Mouse (Mus musculus) kidney, postnatal 0 days (tissue): ENCODE measurements around the gene Cct8. TPM values are rescaled to one million over a fixed set of nuclear protein-coding genes. Genes with fewer than 3 reads are reported as not detected.

Experiments used
- ATAC-seq: fragments of 200-750 bp; cut with Nextera tagmentation; replicated peaks from 2 replicates; pipeline ENCODE4 v1.8.0; 2017; ENCODE audit warnings: low read depth, moderate number of reproducible peaks, moderate TSS enrichment, moderate library complexity; ENCODE audit not compliant: low FRiP score
- DNase-seq: peaks from one replicate; pipeline ENCODE4 v3.0.0-alpha.2; 2016; ENCODE audit warnings: low spot score
- H3K27ac ChIP-seq: fragments of 300-500 bp; sonication (generic); 2 replicates; pipeline ENCODE4 v1.5.1; 2014; ENCODE audit warnings: mild to moderate bottlenecking
- H3K27me3 ChIP-seq: fragments of 300-500 bp; sonication (generic); 2 replicates; pipeline ENCODE4 v1.6.1; 2014; ENCODE audit warnings: low read length, mixed read lengths; ENCODE audit not compliant: insufficient read depth
- H3K36me3 ChIP-seq: fragments of 300-500 bp; sonication (generic); 2 replicates; pipeline ENCODE4 v1.6.1; 2014; ENCODE audit warnings: low read length, mixed read lengths; ENCODE audit not compliant: insufficient read depth
- H3K4me1 ChIP-seq: fragments of 300-500 bp; sonication (generic); replicated peaks from 2 replicates; pipeline ENCODE4 v1.6.1; 2014; ENCODE audit warnings: antibody characterized with exemption, low read length, mixed read lengths; ENCODE audit not compliant: insufficient read depth
- H3K4me2 ChIP-seq: fragments of 300-500 bp; sonication (generic); 2 replicates; pipeline ENCODE4 v1.6.1; 2014; ENCODE audit warnings: mild to moderate bottlenecking, low read length, moderate library complexity, mixed read lengths
- H3K4me3 ChIP-seq: fragments of 300-500 bp; sonication (generic); replicated peaks from 2 replicates; pipeline ENCODE4 v1.5.1; 2014; ENCODE audit warnings: low read depth, low read length
- H3K9ac ChIP-seq: fragments of 300-500 bp; sonication (generic); 2 replicates; pipeline ENCODE4 v1.6.1; 2014; ENCODE audit warnings: low read depth, low read length
- H3K9me3 ChIP-seq: fragments of 300-500 bp; sonication (generic); replicated peaks from 2 replicates; pipeline ENCODE4 v1.6.1; 2016; ENCODE audit warnings: low read length, inconsistent platforms, mixed read lengths
- CTCF ChIP-seq: IDR thresholded peaks from 2 replicates; pipeline ENCODE4 v1.5.1; 2016; ENCODE audit warnings: antibody characterized with exemption, low read depth, mild to moderate bottlenecking, moderate library complexity
- WGBS: fragments of 180-500 bp; shearing (Covaris S2); extraction: QIAGEN DNeasy Blood & Tissue Kit; methylation state at CpG from one replicate; pipeline ENCODE4 v1.1.7; 2014; 5-methylcytosine and 5-hydroxymethylcytosine counted together
- polyA plus RNA-seq: library from polyadenylated mRNA; unstranded; fragments of >200 nt; fragmentation: Nextera tagmentation; extraction: Ambion mirVana; gene quantifications from 2 replicates; pipeline ENCODE4 v1.2.1, GENCODE M21; 2015

Cct8 gene
- polyA plus RNA-seq, 1 experiment from 2014 or later = 315 TPM

DNA sequence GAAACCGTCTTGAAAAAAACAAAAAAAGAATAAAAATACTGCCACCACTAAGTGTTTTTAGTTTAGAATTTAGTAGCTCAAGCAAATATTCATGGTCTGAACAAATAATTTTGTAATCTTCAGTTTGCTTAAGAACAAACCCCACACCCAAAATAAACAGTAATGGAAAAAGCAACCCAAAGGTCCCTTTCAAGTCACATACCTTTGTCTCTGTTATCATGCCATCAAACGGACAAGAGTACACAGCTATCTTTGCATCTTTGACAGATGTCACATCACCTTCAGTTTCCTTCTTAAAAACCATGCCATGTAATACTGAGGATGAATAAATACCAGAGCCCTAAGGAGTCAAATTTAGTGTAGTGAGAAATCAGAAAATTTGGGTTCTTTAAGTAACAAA lies 7.1 kb downstream of the Cct8 start:
- no peak overlapping the region for H3K27ac ChIP-seq
- no peaks in the 10 kb centered on the region for H3K9me3 ChIP-seq
- H3K4me1 ChIP-seq = no peaks in the 10 kb centered on the region
- H3K36me3 ChIP-seq = peaks cover 75% of the 10 kb centered on the region
- H3K27me3 ChIP-seq = no peaks in the 10 kb centered on the region
- no peak overlapping the region for H3K4me2 ChIP-seq
- no peak for TF ChIP-seq CTCF
- WGBS = 73% methylated on average over 2 of the region's 2 CpGs
- H3K4me3 ChIP-seq = no peak overlapping the region
- no peak overlapping the region for H3K9ac ChIP-seq
- DNase-seq (no peak), ATAC-seq (no peak)

DNA sequence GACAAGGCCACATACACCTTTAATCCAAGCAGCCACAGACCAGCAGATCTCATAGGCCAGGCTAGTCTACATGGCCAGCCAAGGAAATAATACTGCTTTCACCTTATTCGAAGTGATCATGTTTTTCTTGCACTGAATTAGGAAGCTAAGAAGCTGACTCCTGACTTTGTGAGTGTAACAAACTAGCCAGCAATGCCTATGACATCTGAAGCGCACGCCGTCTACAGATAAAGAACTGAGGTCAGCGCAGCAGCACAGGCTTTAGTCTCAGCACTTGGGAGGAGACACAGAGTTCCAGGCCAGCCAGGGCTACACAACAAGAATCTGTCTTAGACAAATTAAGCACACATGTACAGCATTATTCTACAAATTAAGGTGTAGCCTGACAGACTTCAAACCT lies 8.9 kb downstream of the Cct8 start:
- 97% methylated on average over 5 of the region's 5 CpGs for WGBS
- no peak for ATAC-seq
- no peak for TF ChIP-seq CTCF

DNA sequence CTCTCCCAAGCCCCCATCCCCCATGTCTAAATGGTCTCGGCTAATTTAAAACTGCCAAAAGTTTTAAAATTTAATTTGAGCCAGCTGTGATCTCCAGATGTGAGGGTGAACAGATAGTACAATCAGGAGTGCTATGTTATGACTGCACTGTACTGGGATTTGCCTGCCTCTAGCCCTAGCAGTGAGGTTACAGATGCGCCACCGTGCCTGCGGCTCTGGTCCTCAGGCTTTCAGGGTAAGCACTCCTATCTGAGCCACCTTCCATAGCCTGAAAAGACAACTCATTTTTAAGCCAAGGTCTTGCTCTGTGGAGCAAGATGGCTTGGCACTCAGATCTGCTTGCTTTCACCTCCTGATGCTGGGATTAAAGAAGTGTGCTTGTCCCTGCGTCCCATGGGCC lies 11.3 kb downstream of the Cct8 start:
- Histone ChIP-seq H3K4me3 (no peak overlapping the region), H3K9ac (no peak overlapping the region), H3K4me2 (no peak overlapping the region), H3K9me3 (no peaks in the 10 kb centered on the region), H3K27me3 (no peaks in the 10 kb centered on the region), H3K4me1 (no peaks in the 10 kb centered on the region), H3K36me3 (peaks cover 53% of the 10 kb centered on the region), H3K27ac (no peak overlapping the region)
- 81% methylated on average over 5 of the region's 5 CpGs for WGBS
- DNase-seq (no peak), ATAC-seq (no peak)
- TF ChIP-seq CTCF = no peak

More for the DNA sequence above, 8.9 kb downstream of the Cct8 start:
- no peaks in the 10 kb centered on the region for H3K27me3 ChIP-seq
- no peak overlapping the region for H3K27ac ChIP-seq
- no peaks in the 10 kb centered on the region for H3K4me1 ChIP-seq
- no peak overlapping the region for H3K4me3 ChIP-seq
- no peak for DNase-seq
- H3K9ac ChIP-seq = no peak overlapping the region
- H3K36me3 ChIP-seq = peaks cover 69% of the 10 kb centered on the region
- no peak overlapping the region for H3K4me2 ChIP-seq
- H3K9me3 ChIP-seq = no peaks in the 10 kb centered on the region

DNA sequence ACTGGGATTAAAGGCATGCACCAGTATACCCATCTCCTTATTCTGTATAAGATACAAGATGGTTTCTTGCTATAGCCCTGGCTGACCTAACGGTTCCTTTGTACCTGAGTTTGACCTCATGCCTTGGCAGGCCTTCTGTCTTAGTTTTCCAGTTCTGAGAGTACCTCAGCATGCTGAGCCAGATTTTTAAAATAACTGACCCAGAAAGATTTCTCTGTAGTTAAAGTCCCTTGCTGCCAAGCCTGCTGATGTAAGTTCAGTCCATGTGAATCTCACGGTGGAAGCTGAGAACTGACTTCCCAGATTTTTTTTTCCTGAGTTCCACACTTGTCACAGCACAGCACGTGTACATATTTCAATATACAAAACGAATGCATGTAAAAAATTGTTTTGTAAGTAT lies 25.1 kb downstream of the Cct8 start:
- DNase-seq = no peak

DNA sequence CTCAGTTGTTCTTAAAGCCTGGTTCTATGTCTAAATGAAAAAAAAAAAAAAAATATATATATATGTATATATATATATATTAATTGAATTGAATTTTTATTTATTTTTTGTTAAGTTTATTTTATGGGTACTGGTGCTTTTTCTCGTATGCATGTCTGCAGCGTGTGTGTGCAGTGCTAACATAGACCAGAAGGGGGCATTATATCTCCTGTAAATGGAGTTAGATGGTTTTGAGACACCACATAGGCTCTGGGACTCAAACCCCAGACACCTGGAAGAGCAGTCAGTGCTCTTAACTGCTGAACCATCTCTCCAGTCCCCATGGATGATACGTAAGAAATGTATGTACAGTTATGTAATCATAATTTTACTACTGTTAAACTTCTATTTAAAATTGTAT lies 36.9 kb downstream of the Cct8 start:
- Histone ChIP-seq H3K4me1 (peaks cover 8% of the 10 kb centered on the region; the same call in 1 of the 2 replicates), H3K4me3 (no peak overlapping the region), H3K9ac (no peak overlapping the region), H3K9me3 (no peaks in the 10 kb centered on the region), H3K36me3 (peaks cover 11% of the 10 kb centered on the region), H3K27ac (no peak overlapping the region), H3K4me2 (no peak overlapping the region), H3K27me3 (no peaks in the 10 kb centered on the region)
- no peak for TF ChIP-seq CTCF
- ATAC-seq (no peak), DNase-seq (no peak)
- 94% methylated on average over 3 of the region's 3 CpGs for WGBS

More for the DNA sequence above, 25.1 kb downstream of the Cct8 start:
- H3K4me2 ChIP-seq = no peak overlapping the region
- ATAC-seq = no peak
- no peak overlapping the region for H3K9ac ChIP-seq
- H3K27me3 ChIP-seq = no peaks in the 10 kb centered on the region
- no peak for TF ChIP-seq CTCF
- no peaks in the 10 kb centered on the region for H3K9me3 ChIP-seq
- no peak overlapping the region for H3K27ac ChIP-seq
- H3K4me1 ChIP-seq = no peaks in the 10 kb centered on the region
- WGBS = 94% methylated on average over 4 of the region's 4 CpGs
- H3K4me3 ChIP-seq = no peak overlapping the region
- peaks cover 63% of the 10 kb centered on the region for H3K36me3 ChIP-seq

DNA sequence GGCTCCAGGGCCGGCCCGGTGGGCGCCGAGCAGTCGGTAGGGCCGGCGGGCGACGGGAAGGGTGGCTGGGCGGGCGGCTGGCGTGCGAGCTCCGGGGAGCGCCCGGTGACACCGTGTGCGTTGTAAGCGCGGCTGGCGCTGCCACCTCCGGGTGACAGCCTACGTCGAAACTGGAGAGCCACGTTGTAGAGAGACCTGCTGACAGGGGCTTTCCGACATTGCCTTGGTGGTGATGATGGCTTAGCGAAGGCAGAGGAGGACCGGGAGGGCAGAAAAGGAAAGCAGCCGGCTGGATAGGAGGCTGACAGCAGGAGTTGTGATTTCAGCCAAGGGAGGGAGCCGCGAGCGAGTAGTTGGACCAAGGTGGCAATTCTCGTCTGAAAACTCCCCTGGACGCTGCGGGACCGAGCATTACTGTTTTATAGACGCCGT lies 40.5 kb downstream of the Cct8 start:
- Histone ChIP-seq H3K36me3 (no peaks in the 10 kb centered on the region), H3K4me1 (peaks cover 8% of the 10 kb centered on the region; the same call in 1 of the 2 replicates), H3K9me3 (no peaks in the 10 kb centered on the region), H3K27ac (peak overlapping the region; percentile 90), H3K4me3 (peak overlapping the region; percentile 92), H3K4me2 (peak overlapping the region; percentile 74), H3K27me3 (no peaks in the 10 kb centered on the region), H3K9ac (peak overlapping the region; percentile 90)
- no peak for TF ChIP-seq CTCF
- WGBS = 0% methylated on average over 38 of the region's 38 CpGs
- DNase-seq = peak; percentile 44
- no peak; the same call in 1 of the 2 replicates for ATAC-seq

DNA sequence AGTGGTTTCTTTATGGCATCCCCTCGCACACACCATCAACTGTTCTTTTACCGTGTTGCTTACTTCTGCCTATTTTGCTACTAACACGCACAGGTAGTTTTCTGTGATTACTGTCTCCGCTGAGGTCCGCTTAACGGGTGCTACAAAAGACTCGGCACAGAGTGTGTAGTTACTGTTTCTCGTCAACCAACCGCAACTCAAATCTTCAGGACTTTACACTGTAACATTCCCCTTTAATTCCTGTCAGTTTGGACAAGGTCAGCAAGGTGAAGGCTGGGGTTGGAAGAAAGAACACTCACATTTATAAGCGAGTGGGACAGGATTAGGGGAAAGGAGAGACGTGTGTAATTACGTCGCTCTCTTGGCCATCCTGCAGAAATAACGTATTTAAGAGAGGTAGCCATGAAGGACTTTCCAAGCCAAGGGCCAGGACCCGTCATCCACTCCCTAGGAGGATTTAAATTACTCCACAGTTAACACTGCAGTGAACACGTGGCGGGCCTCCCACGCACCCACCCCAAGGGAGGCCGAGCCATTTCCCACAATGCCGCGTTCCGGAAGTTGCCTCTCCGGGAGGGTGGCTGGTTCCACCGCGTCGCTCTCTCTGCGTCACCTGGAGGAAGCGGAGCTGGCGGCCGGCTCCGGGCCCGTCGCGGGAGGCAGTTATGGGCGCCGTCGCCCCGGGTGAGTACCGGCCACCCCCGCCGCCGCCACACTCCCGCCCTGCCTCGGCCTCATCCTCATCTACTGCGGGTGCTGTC lies 41.1 kb downstream of the Cct8 start, which contains the start of gene Usp16:
Gene Usp16, plus strand, starts transcription at position 285 of the 761 bp plus-strand sequence.
- Histone ChIP-seq H3K27me3 (no peaks in the 10 kb centered on the region), H3K9ac (peak within 1 kb of the TSS; percentile 90), H3K27ac (peak within 1 kb of the TSS; percentile 90), H3K4me1 (peaks cover 8% of the 10 kb centered on the region; the same call in 1 of the 2 replicates), H3K36me3 (no peaks in the 10 kb centered on the region), H3K4me3 (peak within 1 kb of the TSS; percentile 92), H3K9me3 (no peaks in the 10 kb centered on the region), H3K4me2 (peak within 1 kb of the TSS; percentile 74)
- ATAC-seq (peak; percentile 99), DNase-seq (peak; percentile 96)
- no peak for TF ChIP-seq CTCF
- WGBS = 6% methylated on average over 42 of the region's 45 CpGs
